Mouse (Mus musculus) lung, adult 18-20 months (tissue): Measurements from ENCODE around the gene Tmem270.
"Not testable (repeated sequence)": the region's sequence is repeated elsewhere in the genome, so short reads cannot be mapped to it uniquely, and the experiment has no call there.

Experiments used
- DNase-seq, 2 experiments: peaks; one replicate each; pipeline ENCODE4 v3.0.0; 2022; ENCODE audit warnings: mixed read lengths in 2 of 2

Tmem270 gene

GRCm38 (mm10) chr5:134906633-134907032 lies at the start of gene Tmem270:
TSS of gene Tmem270 (minus strand) at chr5:134906733.
- DNase-seq: no peak

- DNase-seq: no peak
Measured at GRCm38 (mm10) chr5:134955491-134955890, 49.0 kb upstream of the Tmem270 start.

GRCm38 (mm10) chr5:134951053-134951884 lies 44.7 kb upstream of the Tmem270 start:
- DNase-seq: peak; percentile 81 to 87

GRCm38 (mm10) chr5:134948085-134948439 lies 41.5 kb upstream of the Tmem270 start:
- DNase-seq: no peak

- DNase-seq: peak; percentile 27 to 57
Measured at GRCm38 (mm10) chr5:134947420-134948084, 41.0 kb upstream of the Tmem270 start.

GRCm38 (mm10) chr5:134946857-134947255 lies 40.3 kb upstream of the Tmem270 start, which contains the start of gene Cldn4:
TSS of gene Cldn4 (minus strand) at chr5:134946934.
- peak; percentile 70 to 79 for DNase-seq

- no peak for DNase-seq
Measured at GRCm38 (mm10) chr5:134946063-134946856, 39.7 kb upstream of the Tmem270 start.

- DNase-seq: no peak
Measured at GRCm38 (mm10) chr5:134945266-134945959, 38.9 kb upstream of the Tmem270 start.

- no peak for DNase-seq
Measured at GRCm38 (mm10) chr5:134944179-134944578, 37.6 kb upstream of the Tmem270 start.

GRCm38 (mm10) chr5:134942740-134943139 lies 36.2 kb upstream of the Tmem270 start:
- no peak for DNase-seq

GRCm38 (mm10) chr5:134941472-134942209 lies 35.1 kb upstream of the Tmem270 start:
- no peak for DNase-seq

- not testable (repeated sequence) for DNase-seq
Measured at GRCm38 (mm10) chr5:134939554-134939953, 33.0 kb upstream of the Tmem270 start.

- no peak for DNase-seq
Measured at GRCm38 (mm10) chr5:134939069-134939468, 32.5 kb upstream of the Tmem270 start.

GRCm38 (mm10) chr5:134936626-134937185 lies 30.2 kb upstream of the Tmem270 start:
- no peak for DNase-seq

- DNase-seq: no peak
Measured at GRCm38 (mm10) chr5:134936051-134936450, 29.5 kb upstream of the Tmem270 start.

- DNase-seq: no peak
Measured at GRCm38 (mm10) chr5:134934666-134935065, 28.1 kb upstream of the Tmem270 start.

GRCm38 (mm10) chr5:134933686-134934085 lies 27.2 kb upstream of the Tmem270 start:
- not testable (repeated sequence) for DNase-seq

GRCm38 (mm10) chr5:134933281-134933680 lies 26.7 kb upstream of the Tmem270 start:
- DNase-seq: no peak

- DNase-seq: peak; percentile 74 to 85
Measured at GRCm38 (mm10) chr5:134932903-134933276, 26.4 kb upstream of the Tmem270 start.

- DNase-seq: peak; percentile 90 to 93
Measured at GRCm38 (mm10) chr5:134932179-134932902, 25.8 kb upstream of the Tmem270 start, which contains the start of gene Mettl27. TSS of gene Mettl27 (plus strand) at chr5:134932368.

GRCm38 (mm10) chr5:134929988-134930387 lies 23.5 kb upstream of the Tmem270 start:
- no peak for DNase-seq
